Mouse (Mus musculus) ES-Bruce4 (cell line): ENCODE results near the gene Rsc1a1. TPM values are rescaled to one million over a fixed set of nuclear protein-coding genes. Genes with fewer than 3 reads are reported as not detected.

Experiments
- H3K27ac ChIP-seq: 2 replicates; pipeline ENCODE4 v1.5.1; 2012; ENCODE audit warnings: low read length, inconsistent platforms; ENCODE audit not compliant: insufficient read depth
- H3K27me3 ChIP-seq: 2 replicates; pipeline ENCODE4 v1.6.1; 2012; ENCODE audit warnings: mild to moderate bottlenecking, low read length, inconsistent platforms; ENCODE audit not compliant: control insufficient read depth, poor library complexity, insufficient read depth, severe bottlenecking
- H3K36me3 ChIP-seq: 2 replicates; pipeline ENCODE4 v1.6.1; 2012; ENCODE audit warnings: inconsistent platforms, mild to moderate bottlenecking, low read length, moderate library complexity; ENCODE audit not compliant: control insufficient read depth, poor library complexity, insufficient read depth, severe bottlenecking
- H3K4me1 ChIP-seq: one replicate; pipeline ENCODE4 v1.8.1; 2011; ENCODE audit warnings: low read length; ENCODE audit not compliant: control insufficient read depth, insufficient read depth
- H3K4me3 ChIP-seq: 2 replicates; pipeline ENCODE4 v1.5.1; 2011; ENCODE audit warnings: low read depth, mild to moderate bottlenecking, low read length
- H3K9ac ChIP-seq: 2 replicates; pipeline ENCODE4 v1.6.1; 2012; ENCODE audit warnings: low read depth, mild to moderate bottlenecking, inconsistent platforms; ENCODE audit not compliant: poor library complexity, severe bottlenecking
- H3K9me3 ChIP-seq: replicated peaks from 2 replicates; pipeline ENCODE4 v1.6.1; 2012; ENCODE audit warnings: mild to moderate bottlenecking, low read length, inconsistent platforms; ENCODE audit not compliant: control insufficient read depth, poor library complexity, insufficient read depth, severe bottlenecking
- CTCF ChIP-seq: IDR thresholded peaks from one replicate; pipeline ENCODE4 v1.8.1; 2011; ENCODE audit warnings: low read depth, low read length
- EP300 ChIP-seq: IDR thresholded peaks from 2 replicates; pipeline ENCODE4 v1.6.1; 2011; ENCODE audit warnings: low read depth, low read length; ENCODE audit not compliant: insufficient read depth
- POLR2A ChIP-seq: IDR thresholded peaks from one replicate; pipeline ENCODE4 v1.8.1; 2011; ENCODE audit warnings: low read length; ENCODE audit not compliant: insufficient read depth
- polyA plus RNA-seq: library from polyadenylated mRNA; stranded (reverse); fragments of >200 nt; gene quantifications from 2 replicates; pipeline ENCODE4 v1.2.4, GENCODE M21; 2011; ENCODE audit warnings: low read depth; ENCODE audit not compliant: missing spikeins, insufficient read depth, insufficient read length

Rsc1a1 gene
- polyA plus RNA-seq, 1 experiment, result 4.1 TPM

DNA sequence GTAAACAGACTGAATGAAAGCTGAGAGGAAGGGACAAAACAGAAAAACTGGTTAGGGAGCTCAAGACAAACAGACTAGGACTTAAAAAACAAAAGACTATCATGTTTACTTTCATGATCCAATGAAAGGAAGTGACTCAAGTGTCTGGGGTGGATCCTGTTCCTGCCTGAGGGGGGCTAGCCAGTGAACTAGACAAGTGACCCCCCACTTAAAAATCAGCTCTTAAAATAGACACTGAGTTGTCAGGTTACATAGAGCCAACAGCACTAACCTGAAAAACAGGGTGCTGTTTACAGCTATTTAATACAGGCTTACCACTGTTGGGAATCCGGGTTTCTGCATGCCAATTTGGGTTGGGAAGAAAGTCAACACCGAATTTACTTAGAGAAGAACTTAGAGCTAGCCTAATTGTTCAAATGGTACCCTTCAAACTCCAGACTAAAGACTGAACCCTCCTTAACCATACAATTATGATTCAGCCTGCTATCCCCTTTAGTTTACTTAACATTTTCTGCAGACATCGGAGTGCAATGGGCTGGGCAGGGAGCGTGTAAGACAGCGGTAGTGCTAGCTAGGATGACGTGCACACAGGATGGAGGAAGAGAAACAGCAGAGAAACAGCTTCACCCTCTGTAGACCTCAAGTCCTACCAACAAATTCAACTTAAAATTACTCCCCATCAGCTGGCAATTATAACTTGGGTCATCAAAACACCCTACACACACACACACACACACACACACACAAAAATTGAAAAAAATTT is 35.5 kb upstream of the Rsc1a1 start:
- no peak overlapping the region for H3K27ac ChIP-seq
- peaks cover 10% of the 10 kb centered on the region for H3K36me3 ChIP-seq
- H3K9ac ChIP-seq, result no peak overlapping the region
- H3K9me3 ChIP-seq, result no peaks in the 10 kb centered on the region
- TF ChIP-seq POLR2A (no peak), CTCF (no peak), EP300 (no peak)
- no peaks in the 10 kb centered on the region for H3K4me1 ChIP-seq
- H3K27me3 ChIP-seq, result no peaks in the 10 kb centered on the region
- H3K4me3 ChIP-seq, result no peak overlapping the region

DNA sequence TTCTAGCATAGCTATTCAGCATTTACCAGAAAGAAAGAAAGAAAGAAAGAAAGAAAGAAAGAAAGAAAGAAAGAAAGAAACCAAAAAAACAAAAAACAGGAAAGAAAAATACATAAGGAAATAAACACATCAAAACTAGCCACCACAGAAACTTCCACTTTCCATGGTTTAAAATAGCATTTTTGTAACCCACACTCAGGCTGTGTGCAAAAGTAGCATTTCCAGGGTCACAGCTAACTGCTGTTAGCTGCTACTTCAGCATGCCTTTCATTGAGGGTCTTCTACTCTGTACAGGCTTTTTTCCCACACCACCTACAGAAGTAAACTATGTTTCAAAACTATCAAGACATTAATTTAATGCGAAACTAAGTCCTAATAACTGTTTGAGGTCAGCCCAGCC is 33.9 kb upstream of the Rsc1a1 start:
- TF ChIP-seq POLR2A, result no peak
- no peak for TF ChIP-seq CTCF
- no peak for TF ChIP-seq EP300
- Histone ChIP-seq H3K4me3 (no peak overlapping the region), H3K9ac (no peak overlapping the region), H3K36me3 (peaks cover 11% of the 10 kb centered on the region), H3K9me3 (no peaks in the 10 kb centered on the region), H3K4me1 (no peaks in the 10 kb centered on the region), H3K27ac (no peak overlapping the region), H3K27me3 (no peaks in the 10 kb centered on the region)

DNA sequence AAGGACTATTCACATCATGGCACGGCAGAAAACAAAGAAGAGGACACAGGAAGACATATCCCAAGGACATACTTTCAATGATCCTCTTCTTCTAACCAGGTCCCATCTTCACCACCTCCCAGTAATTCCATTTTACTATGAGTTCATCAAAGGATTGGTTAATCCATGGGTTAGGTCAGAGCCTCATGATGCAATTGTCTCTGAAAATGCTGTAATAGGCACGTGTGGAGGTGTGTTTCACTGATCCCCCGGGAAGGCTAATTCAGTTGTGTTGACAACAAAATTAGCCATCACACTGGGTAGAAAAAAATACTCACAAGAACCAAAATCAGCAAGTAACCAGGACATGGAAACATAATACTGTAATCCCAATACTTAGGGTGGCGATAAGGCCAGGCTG is 32.2 kb upstream of the Rsc1a1 start:
- H3K9me3 ChIP-seq, result no peaks in the 10 kb centered on the region
- TF ChIP-seq POLR2A, result no peak
- no peak for TF ChIP-seq CTCF
- TF ChIP-seq EP300, result no peak
- H3K36me3 ChIP-seq, result peaks cover 23% of the 10 kb centered on the region
- no peaks in the 10 kb centered on the region for H3K27me3 ChIP-seq
- no peak overlapping the region for H3K27ac ChIP-seq
- no peak overlapping the region for H3K4me3 ChIP-seq
- H3K4me1 ChIP-seq, result no peaks in the 10 kb centered on the region
- no peak overlapping the region for H3K9ac ChIP-seq

DNA sequence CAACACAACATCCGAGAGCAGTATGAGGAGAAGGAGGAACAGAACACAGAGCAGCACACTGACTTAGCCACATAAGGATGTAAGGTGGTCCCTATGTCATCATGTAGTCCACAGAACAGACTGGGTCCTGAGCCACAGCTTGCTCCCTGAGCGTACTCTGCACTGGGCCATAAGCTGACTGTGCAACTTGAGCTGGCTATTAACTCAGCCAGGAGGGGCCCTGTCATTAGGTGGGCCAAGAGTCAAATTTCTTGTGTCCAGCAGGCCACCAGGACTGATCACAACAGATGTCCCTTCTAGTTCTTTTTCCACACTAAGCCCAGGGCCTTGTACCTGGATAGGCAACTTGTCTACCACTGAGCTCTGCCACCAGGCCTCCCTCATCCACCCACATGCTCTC is 29.6 kb upstream of the Rsc1a1 start:
- Histone ChIP-seq H3K27ac (no peak overlapping the region), H3K4me1 (no peaks in the 10 kb centered on the region), H3K36me3 (peaks cover 42% of the 10 kb centered on the region), H3K9ac (no peak overlapping the region), H3K27me3 (no peaks in the 10 kb centered on the region), H3K4me3 (no peak overlapping the region), H3K9me3 (no peaks in the 10 kb centered on the region)
- TF ChIP-seq EP300 (no peak), POLR2A (no peak), CTCF (no peak)

DNA sequence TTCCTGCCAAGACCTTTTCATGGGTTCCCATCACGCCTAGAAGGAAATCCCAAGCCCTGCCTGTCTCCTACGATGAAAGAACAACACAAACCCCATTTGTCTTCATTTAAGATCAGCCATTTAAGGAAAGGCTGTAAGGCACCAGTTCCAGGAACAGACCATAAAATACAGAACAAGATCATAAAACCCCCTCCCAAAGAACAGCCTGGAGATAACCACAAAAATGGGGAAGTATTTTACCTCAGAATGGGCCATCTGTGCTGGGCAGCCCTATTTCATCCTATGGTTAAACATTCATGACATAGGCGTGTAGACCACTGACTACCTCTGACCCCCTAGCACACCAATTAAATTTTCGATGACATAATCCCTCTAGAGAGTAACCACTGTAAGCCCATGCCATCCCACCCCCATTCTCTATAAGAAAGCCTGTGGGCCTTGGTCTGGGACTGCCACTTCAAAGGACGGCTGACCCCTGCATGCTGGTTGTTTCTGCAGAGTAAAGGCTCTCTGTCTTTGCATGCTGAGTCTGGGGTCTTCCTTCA is 28.3 kb upstream of the Rsc1a1 start:
- Histone ChIP-seq H3K4me1 (no peaks in the 10 kb centered on the region), H3K27me3 (no peaks in the 10 kb centered on the region), H3K27ac (no peak overlapping the region), H3K36me3 (peaks cover 53% of the 10 kb centered on the region), H3K9ac (no peak overlapping the region), H3K4me3 (no peak overlapping the region), H3K9me3 (no peaks in the 10 kb centered on the region)
- TF ChIP-seq CTCF (no peak), EP300 (no peak), POLR2A (no peak)

DNA sequence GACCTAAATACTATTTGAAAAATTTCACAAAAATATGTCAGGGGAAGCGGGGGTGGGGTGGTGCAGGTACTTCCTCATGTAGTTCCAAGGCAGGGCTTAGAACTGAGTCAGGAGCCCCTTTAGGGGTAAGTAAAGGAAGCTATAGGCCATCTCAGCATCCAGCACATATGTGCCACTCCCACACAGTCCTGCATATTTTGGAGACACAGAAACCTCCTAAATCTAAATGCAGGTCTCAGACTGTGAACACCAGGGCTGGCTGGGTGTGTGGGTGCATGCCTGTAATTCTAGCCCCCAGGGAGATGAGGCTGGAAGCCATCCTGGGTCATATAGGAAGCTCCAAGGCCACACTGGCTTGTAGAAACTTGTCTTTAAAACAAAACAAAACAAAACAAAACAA is 25.9 kb upstream of the Rsc1a1 start:
- no peak for TF ChIP-seq EP300
- no peak for TF ChIP-seq CTCF
- TF ChIP-seq POLR2A, result no peak
- no peaks in the 10 kb centered on the region for H3K27me3 ChIP-seq
- no peak overlapping the region for H3K9ac ChIP-seq
- H3K27ac ChIP-seq, result no peak overlapping the region
- H3K4me3 ChIP-seq, result no peak overlapping the region
- peaks cover 73% of the 10 kb centered on the region for H3K36me3 ChIP-seq
- no peaks in the 10 kb centered on the region for H3K4me1 ChIP-seq
- H3K9me3 ChIP-seq, result no peaks in the 10 kb centered on the region
